Mouse (Mus musculus) liver, embryonic 15.5 days (tissue): ENCODE results near the gene Gm10762. TPM values are rescaled to one million over a fixed set of nuclear protein-coding genes. Genes with fewer than 3 reads are reported as not detected.

Experiments used
- ATAC-seq: fragments of 200-750 bp; cut with Nextera tagmentation; 2 replicates; pipeline ENCODE4 v1.8.0; 2017; ENCODE audit warnings: moderate number of reproducible peaks, mild to moderate bottlenecking, moderate library complexity; ENCODE audit not compliant: insufficient read depth
- H3K27ac ChIP-seq: fragments of 300-500 bp; sonication (generic); replicated peaks from 2 replicates; pipeline ENCODE4 v1.5.1; 2015; ENCODE audit warnings: mild to moderate bottlenecking, inconsistent platforms
- H3K27me3 ChIP-seq: fragments of 300-500 bp; sonication (generic); 2 replicates; pipeline ENCODE4 v1.6.1; 2015; ENCODE audit warnings: mild to moderate bottlenecking, inconsistent platforms
- H3K36me3 ChIP-seq: fragments of 300-500 bp; sonication (generic); replicated peaks from 2 replicates; pipeline ENCODE4 v1.6.1; 2015; ENCODE audit warnings: moderate library complexity, mild to moderate bottlenecking, inconsistent platforms
- H3K4me1 ChIP-seq: fragments of 300-500 bp; sonication (generic); replicated peaks from 2 replicates; pipeline ENCODE4 v1.6.1; 2015; ENCODE audit warnings: inconsistent platforms
- H3K4me2 ChIP-seq: fragments of 300-500 bp; sonication (generic); 2 replicates; pipeline ENCODE4 v1.6.1; 2015; ENCODE audit warnings: moderate library complexity, mild to moderate bottlenecking, inconsistent platforms
- H3K4me3 ChIP-seq: fragments of 300-500 bp; sonication (generic); replicated peaks from 2 replicates; pipeline ENCODE4 v1.5.1; 2015; ENCODE audit warnings: mild to moderate bottlenecking, inconsistent platforms
- H3K9ac ChIP-seq: fragments of 300-500 bp; sonication (generic); 2 replicates; pipeline ENCODE4 v1.6.1; 2015; ENCODE audit warnings: moderate library complexity, mild to moderate bottlenecking, inconsistent platforms
- H3K9me3 ChIP-seq: fragments of 300-500 bp; sonication (generic); replicated peaks from 2 replicates; pipeline ENCODE4 v1.6.1; 2016; ENCODE audit warnings: inconsistent platforms
- WGBS: fragments of 180-500 bp; shearing (Covaris S2); methylation state at CpG from one replicate; pipeline ENCODE4 v1.1.7; 2015; ENCODE audit warnings: mixed read lengths; ENCODE audit not compliant: insufficient replicate concordance; 5-methylcytosine and 5-hydroxymethylcytosine counted together
- microRNA-seq: library from miRNA; unstranded; fragments of <30 nt; microRNA quantifications from one replicate; pipeline ENCODE4, GENCODE M21; 2016
- polyA plus RNA-seq: library from polyadenylated mRNA; unstranded; fragments of >200 nt; fragmentation: Nextera tagmentation; extraction: Ambion mirVana; gene quantifications from 2 replicates; pipeline ENCODE4 v1.2.1, GENCODE M21; 2015

The Gm10762 gene
- polyA plus RNA-seq, 1 experiment from 2014 or later = 2.9 TPM

DNA sequence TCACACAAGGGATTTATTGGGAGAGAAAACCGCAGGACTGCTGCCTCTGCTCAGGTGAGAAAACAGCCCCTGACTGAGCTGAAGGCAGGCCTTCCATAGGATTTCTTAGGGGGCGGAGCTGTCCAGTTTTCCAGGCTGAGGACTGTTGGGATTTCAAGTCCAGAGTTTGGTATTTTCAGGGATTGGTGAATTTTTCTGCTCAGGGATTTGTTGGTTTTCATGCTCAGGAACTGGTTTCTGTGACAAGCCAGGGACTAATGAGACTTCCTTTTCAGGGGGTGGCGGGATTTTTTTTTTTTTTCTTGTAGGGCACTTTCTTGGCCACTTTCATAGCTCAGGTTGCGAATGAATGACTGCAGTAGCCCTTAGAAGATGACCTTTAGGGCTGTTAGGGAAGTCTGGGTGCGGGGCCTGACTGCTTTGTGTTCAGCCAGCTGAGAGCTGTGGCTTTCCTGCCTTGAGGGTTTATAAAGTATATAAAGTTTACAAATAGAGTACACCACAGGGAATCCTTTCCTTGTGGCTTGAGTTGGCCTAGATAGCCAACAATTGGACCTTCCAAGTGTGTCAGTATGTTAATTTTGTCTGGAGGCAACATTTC, 1.9 kb downstream of the Gm10762 start:
- Histone ChIP-seq H3K4me3 (no peak overlapping the region), H3K9ac (no peak overlapping the region), H3K9me3 (no peaks in the 10 kb centered on the region), H3K4me2 (0 out of 2 replicates have a peak overlapping the region, but pooled peaks have one; percentile 11), H3K27ac (no peak overlapping the region; the same call in 1 of the 2 replicates), H3K36me3 (no peaks in the 10 kb centered on the region), H3K27me3 (no peaks in the 10 kb centered on the region), H3K4me1 (peaks cover 18% of the 10 kb centered on the region)
- 64% methylated on average over 5 of the region's 5 CpGs for WGBS
- no peak for ATAC-seq

DNA sequence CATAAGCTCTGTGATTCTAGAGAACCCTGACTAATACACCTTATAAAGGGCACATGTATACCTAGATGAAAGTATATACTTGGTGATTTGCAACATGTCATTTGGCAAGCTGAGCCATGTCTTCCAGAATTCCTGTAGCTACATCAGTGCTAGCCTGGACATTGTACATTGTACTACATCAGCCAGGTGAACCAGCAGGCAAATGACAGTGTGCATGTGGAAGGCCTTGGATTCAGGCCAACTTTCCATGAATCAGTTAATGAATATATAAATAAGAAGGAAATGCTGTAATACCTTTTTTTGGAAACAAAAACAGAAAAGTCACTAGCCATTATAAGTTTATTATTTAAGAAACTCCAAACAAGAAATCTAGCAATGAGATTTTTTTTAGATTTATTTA, 13.3 kb downstream of the Gm10762 start:
- H3K4me3 ChIP-seq = no peak overlapping the region
- no peak overlapping the region for H3K9ac ChIP-seq
- H3K27me3 ChIP-seq = 0 out of 2 replicates have a peak, but pooled peaks cover 16% of the 10 kb centered on the region
- H3K27ac ChIP-seq = no peak overlapping the region
- H3K4me2 ChIP-seq = no peak overlapping the region
- no peaks in the 10 kb centered on the region for H3K9me3 ChIP-seq
- ATAC-seq = no peak
- no peaks in the 10 kb centered on the region for H3K36me3 ChIP-seq
- H3K4me1 ChIP-seq = no peaks in the 10 kb centered on the region

DNA sequence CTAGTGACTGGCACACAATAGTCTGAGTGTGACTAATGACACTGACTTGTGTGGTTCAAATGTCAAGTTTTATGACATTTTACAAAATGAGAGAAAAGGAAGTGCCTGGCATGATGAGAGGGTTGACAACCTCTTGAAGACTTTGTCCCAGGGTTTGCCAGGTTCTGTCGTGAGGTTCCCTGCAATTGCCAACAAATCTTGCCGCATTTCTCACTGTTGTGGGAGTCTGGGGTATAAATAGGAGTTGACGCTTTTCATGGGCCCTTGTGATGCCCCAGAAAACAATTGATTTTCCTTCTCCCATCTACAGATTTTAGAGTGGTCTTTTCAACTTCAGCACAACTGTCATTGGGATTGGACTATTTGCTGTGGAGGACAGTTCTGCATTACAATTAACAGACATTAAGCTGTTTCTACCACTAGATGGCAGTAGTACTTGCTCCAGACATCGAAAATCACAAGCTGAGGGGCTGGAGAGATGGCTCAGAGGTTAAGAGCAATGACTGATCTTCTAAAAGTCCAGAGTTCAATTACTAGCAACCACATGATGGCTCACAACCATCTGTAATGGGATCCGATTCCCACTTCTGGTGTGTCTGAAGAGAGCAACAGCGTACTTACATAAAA, 19.4 kb downstream of the Gm10762 start:
- no peak overlapping the region for H3K4me2 ChIP-seq

DNA sequence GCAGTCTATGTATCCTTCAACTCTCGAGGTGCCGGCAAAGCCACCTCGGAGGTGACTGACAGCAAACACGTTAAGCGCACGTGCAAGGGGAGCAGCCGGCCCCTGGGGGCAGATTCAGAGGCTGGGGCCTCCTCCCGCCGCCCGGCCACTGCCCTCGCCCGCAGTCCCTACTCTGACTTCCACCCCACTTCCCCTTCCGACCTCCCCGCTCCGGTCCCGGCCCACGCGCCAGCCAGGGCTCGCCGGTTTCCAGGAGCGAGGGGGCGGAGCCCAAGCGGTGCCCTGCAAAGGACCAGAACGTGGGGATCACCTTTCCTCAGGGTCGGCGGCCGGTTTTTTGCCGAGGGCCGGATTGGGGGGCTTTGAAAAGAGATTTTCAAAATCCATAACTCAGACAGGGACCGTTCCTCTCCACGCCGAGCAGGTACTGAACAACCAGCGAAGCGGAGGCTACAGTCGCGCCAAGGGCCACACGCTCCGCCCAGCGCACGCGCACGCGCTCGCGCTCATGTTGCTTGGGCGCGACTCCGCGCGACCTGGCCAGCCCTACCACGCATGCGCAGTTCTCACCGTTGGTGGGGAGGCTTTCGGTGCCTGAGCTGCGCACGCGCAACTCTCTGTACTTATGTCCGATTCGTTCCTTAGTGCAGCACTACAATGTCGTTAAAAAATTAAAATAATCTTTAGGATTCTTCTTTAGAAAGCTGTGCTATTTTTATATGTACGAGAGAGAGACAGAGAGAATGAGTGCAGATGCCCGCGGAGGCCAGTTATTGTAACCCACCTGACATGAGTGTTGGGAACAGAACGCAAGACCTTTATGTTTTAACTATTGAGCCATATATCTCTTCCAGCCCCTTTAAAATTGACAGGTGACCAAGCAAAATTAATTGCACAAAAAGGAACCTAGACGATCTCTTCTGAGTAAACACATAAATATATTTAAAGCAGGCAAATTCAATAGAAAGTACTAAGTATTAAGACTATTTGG, 23.7 kb downstream of the Gm10762 start, which contains the start of gene Zc3h8:
TSS of gene Zc3h8 (minus strand) at position 540 of the 991 bp plus-strand sequence.
- Histone ChIP-seq H3K27ac (peak within 1 kb of the TSS; percentile 79), H3K4me3 (peak within 1 kb of the TSS; percentile 82), H3K27me3 (peaks cover 2% of the 10 kb centered on the region), H3K4me2 (peak within 1 kb of the TSS; percentile 99), H3K9ac (peak within 1 kb of the TSS; percentile 76), H3K9me3 (no peaks in the 10 kb centered on the region), H3K4me1 (peaks cover 12% of the 10 kb centered on the region), H3K36me3 (no peaks in the 10 kb centered on the region; the same call in 1 of the 2 replicates)
- 1% methylated on average over 65 of the region's 65 CpGs for WGBS
- peak; percentile 97 for ATAC-seq

More for the DNA sequence above, 19.4 kb downstream of the Gm10762 start:
- Histone ChIP-seq H3K9me3 (no peaks in the 10 kb centered on the region), H3K9ac (no peak overlapping the region), H3K27me3 (peaks cover 17% of the 10 kb centered on the region), H3K27ac (no peak overlapping the region), H3K4me3 (no peak overlapping the region), H3K4me1 (peaks cover 5% of the 10 kb centered on the region), H3K36me3 (no peaks in the 10 kb centered on the region)
- ATAC-seq = no peak
- 30% methylated on average over 6 of the region's 6 CpGs for WGBS

DNA sequence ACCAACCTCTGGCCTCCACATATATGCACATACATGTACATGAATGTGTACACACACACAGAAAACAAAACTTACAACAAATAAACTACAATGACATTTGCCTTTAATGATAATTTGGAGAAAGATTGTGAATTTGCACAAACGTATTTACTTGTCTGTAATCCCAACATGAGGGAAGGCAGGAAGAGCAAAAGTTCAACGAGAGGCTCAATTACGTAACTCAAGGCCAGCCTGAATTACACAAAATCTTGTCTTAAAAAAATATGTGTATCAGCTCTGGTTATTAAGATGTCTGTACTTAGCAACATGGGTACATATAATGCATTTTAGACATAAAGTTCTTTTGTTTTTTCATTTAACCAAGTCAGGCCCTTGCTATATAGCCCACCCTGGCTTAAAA, 31.3 kb downstream of the Gm10762 start:
- H3K36me3 ChIP-seq = peaks cover 15% of the 10 kb centered on the region
- no peak overlapping the region for H3K9ac ChIP-seq
- no peaks in the 10 kb centered on the region for H3K9me3 ChIP-seq
- no peaks in the 10 kb centered on the region for H3K4me1 ChIP-seq
- H3K4me3 ChIP-seq = no peak overlapping the region
- no peak overlapping the region for H3K27ac ChIP-seq
- H3K4me2 ChIP-seq = no peak overlapping the region
- ATAC-seq = no peak
- H3K27me3 ChIP-seq = no peaks in the 10 kb centered on the region
- 63% methylated on average over 3 of the region's 3 CpGs for WGBS

DNA sequence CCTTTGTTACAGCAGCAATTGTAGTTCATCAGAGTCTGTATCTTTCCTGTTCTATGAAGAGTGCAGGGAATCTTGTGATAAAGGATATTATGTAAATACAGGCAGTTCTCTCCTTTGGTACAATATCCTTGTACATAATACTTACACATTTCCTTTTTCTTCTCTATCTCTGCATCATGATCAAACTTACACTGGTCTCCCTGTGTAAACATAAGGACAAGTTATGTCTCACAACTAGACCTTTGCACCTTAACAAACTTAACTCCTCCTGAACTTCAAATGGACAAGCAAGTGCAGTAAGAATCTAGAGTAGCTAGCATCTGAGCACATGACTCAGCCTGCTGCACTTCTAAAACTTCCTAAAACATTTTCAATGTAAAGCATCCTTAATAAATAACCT, 36.8 kb downstream of the Gm10762 start:
- Histone ChIP-seq H3K9me3 (no peaks in the 10 kb centered on the region), H3K4me3 (no peak overlapping the region), H3K9ac (no peak overlapping the region), H3K4me1 (no peaks in the 10 kb centered on the region), H3K27ac (no peak overlapping the region), H3K36me3 (peaks cover 34% of the 10 kb centered on the region), H3K4me2 (no peak overlapping the region), H3K27me3 (no peaks in the 10 kb centered on the region)
- no peak for ATAC-seq

DNA sequence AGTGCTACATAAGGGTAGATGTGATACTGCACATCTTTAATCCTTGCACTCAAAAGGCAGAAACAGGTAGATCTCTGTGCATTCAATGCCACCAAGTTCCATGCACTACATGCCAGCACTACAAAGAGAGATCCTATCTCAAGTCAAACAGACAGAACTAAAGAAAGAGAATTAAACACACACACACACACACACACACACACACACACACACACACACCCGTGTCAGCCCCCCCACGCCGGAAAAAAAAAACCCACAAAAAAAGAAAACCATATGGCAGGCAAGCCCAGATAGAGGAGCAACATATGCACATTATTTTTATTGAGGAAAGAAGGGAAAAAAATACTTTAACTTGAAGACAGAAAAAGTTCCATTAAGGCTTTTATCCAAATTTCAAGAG, 39.1 kb downstream of the Gm10762 start:
- 58% methylated on average over 3 of the region's 3 CpGs for WGBS
- H3K9me3 ChIP-seq = no peaks in the 10 kb centered on the region
- peaks cover 33% of the 10 kb centered on the region for H3K36me3 ChIP-seq
- no peaks in the 10 kb centered on the region for H3K4me1 ChIP-seq
- H3K27me3 ChIP-seq = no peaks in the 10 kb centered on the region
- no peak for ATAC-seq
- H3K9ac ChIP-seq = no peak overlapping the region
- no peak overlapping the region for H3K27ac ChIP-seq
- no peak overlapping the region for H3K4me2 ChIP-seq
- no peak overlapping the region for H3K4me3 ChIP-seq

DNA sequence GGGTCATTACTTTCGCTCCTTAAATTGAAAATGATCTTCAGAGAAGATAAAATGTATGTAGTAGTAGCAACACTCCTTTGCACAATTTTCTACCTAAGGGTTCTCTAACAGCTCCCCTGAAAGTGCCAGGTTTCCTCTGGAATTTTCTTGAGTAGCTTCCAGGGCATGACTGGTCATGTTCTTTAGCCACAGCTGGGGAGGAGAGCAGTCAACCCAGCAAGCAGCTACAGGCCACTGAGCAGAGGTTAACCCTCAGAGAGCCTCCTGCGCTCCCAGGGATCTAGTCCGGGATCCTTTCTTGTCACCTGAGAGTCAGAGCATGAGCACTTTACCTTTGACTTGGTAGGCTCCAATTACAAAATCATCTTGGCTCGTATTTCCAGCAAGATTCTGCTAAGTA, 42.7 kb downstream of the Gm10762 start:
- H3K27me3 ChIP-seq = no peaks in the 10 kb centered on the region
- H3K27ac ChIP-seq = no peak overlapping the region
- H3K36me3 ChIP-seq = peaks cover 15% of the 10 kb centered on the region
- H3K4me2 ChIP-seq = no peak overlapping the region
- 72% methylated on average over 4 of the region's 4 CpGs for WGBS
- no peak overlapping the region for H3K4me3 ChIP-seq
- H3K9ac ChIP-seq = no peak overlapping the region
- no peaks in the 10 kb centered on the region for H3K9me3 ChIP-seq
- H3K4me1 ChIP-seq = no peaks in the 10 kb centered on the region
- ATAC-seq = no peak

Small RNAs within 50 kb of the gene (microRNA-seq; reads per million reads assigned to microRNA genes)
- gene Gm22859 = not detected

Other genes starting within 250 kb of the Gm10762 start
- gene Tmem87b, start 149.6 kb downstream of the Gm10762 start, polyA plus RNA-seq = 8.7 and 8.8 TPM in 2 replicates
- 0.35 and 0.40 TPM in 2 replicates for gene Fbln7, start 104.7 kb downstream of the Gm10762 start, polyA plus RNA-seq
- 2.1 and 2.7 TPM in 2 replicates for gene Zc3h8, start 23.6 kb downstream of the Gm10762 start, polyA plus RNA-seq
- gene Zc3h6, start 323 bp downstream of the Gm10762 start, polyA plus RNA-seq = 0.47 and 0.66 TPM in 2 replicates
- not detected in 2 replicates for gene Vinac1, start 80.4 kb upstream of the Gm10762 start, polyA plus RNA-seq
- gene Ttl, start 98.2 kb upstream of the Gm10762 start, polyA plus RNA-seq = 1.6 and 1.8 TPM in 2 replicates
- 12.2 and 12.9 TPM in 2 replicates for gene Polr1b, start 133.3 kb upstream of the Gm10762 start, polyA plus RNA-seq
- 9.5 and 10.7 TPM in 2 replicates for gene Chchd5, start 162.0 kb upstream of the Gm10762 start, polyA plus RNA-seq
- 42.8 and 48.3 TPM in 2 replicates for gene Slc20a1, start 231.0 kb upstream of the Gm10762 start, polyA plus RNA-seq